Mouse (Mus musculus): ENCODE results near the gene Macf1. TPM values are rescaled to one million over a fixed set of nuclear protein-coding genes. Genes with fewer than 3 reads are reported as not detected.
"Not testable (repeated sequence)": the region's sequence is repeated elsewhere in the genome, so short reads cannot be mapped to it uniquely, and the experiment has no call there.

Macf1 gene
- total RNA-seq, 2 experiments from 2014 or later, result 48.4 to 66.4 TPM

- Histone ChIP-seq H3K4me3 (no peak overlapping the region), H3K27ac (0 out of 2 replicates have a peak overlapping the region, but pooled peaks have one; percentile 35)
- TF ChIP-seq CTCF (IDR thresholded peaks at IDR 0.05), result peak; percentile 93
- peak; percentile 69 for DNase-seq
- intact Hi-C loops (cut with DNase I), result loop anchor here (1.0 kb wide), 1 partner anchor 49 kb away; no protein-coding TSS in a partner anchor
Measured at GRCm38 (mm10) chr4:123535271-123535670, 148.9 kb downstream of the Macf1 start.

- intact Hi-C loops (cut with DNase I), result no loop called here
- Histone ChIP-seq H3K4me3 (no peak overlapping the region), H3K27ac (no peak overlapping the region)
- TF ChIP-seq CTCF (IDR thresholded peaks at IDR 0.05), result peak; percentile 39
- no peak for DNase-seq
Measured at GRCm38 (mm10) chr4:123532001-123532400, 152.2 kb downstream of the Macf1 start.

GRCm38 (mm10) chr4:123530976-123531375 lies 153.2 kb downstream of the Macf1 start:
- intact Hi-C loops (cut with DNase I), result no loop called here
- TF ChIP-seq CTCF (IDR thresholded peaks at IDR 0.05), result no peak
- no peak overlapping the region for H3K4me3 ChIP-seq
- DNase-seq, result no peak
- H3K27ac ChIP-seq, result no peak overlapping the region

- H3K4me3 ChIP-seq, result no peak overlapping the region
- DNase-seq, result peak; percentile 52
- no peak overlapping the region for H3K27ac ChIP-seq
- peak; percentile 85 for TF ChIP-seq CTCF (IDR thresholded peaks at IDR 0.05)
- intact Hi-C loops (cut with DNase I), result loop anchor here (1.0 to 2.0 kb wide), 2 partner anchors 223 to 312 kb away; no protein-coding TSS in a partner anchor
Measured at GRCm38 (mm10) chr4:123529230-123529629, 154.9 kb downstream of the Macf1 start.

- no peak for TF ChIP-seq CTCF (IDR thresholded peaks at IDR 0.05)
- intact Hi-C loops (cut with DNase I), result loop anchor here (2.0 kb wide), 1 partner anchor 311 kb away; no protein-coding TSS in a partner anchor
- Histone ChIP-seq H3K27ac (peak overlapping the region; percentile 67), H3K4me3 (peak overlapping the region; percentile 52)
- DNase-seq, result peak; percentile 32
Measured at GRCm38 (mm10) chr4:123527607-123528010, 156.6 kb downstream of the Macf1 start.

GRCm38 (mm10) chr4:123526779-123527280 lies 157.3 kb downstream of the Macf1 start:
- Histone ChIP-seq H3K27ac (peak overlapping the region; percentile 67), H3K4me3 (peak overlapping the region; percentile 52)
- intact Hi-C loops (cut with DNase I), result no loop called here
- TF ChIP-seq CTCF (IDR thresholded peaks at IDR 0.05), result no peak
- DNase-seq, result no peak

- intact Hi-C loops (cut with DNase I), result no loop called here
- Histone ChIP-seq H3K27ac (no peak overlapping the region), H3K4me3 (no peak overlapping the region)
- no peak for DNase-seq
- no peak for TF ChIP-seq CTCF (IDR thresholded peaks at IDR 0.05)
Measured at GRCm38 (mm10) chr4:123524746-123525145, 159.4 kb downstream of the Macf1 start.

GRCm38 (mm10) chr4:123520123-123520522 lies 164.0 kb downstream of the Macf1 start:
- intact Hi-C loops (cut with DNase I); DNase-seq: not testable (repeated sequence)

GRCm38 (mm10) chr4:123515673-123516072 lies 168.5 kb downstream of the Macf1 start:
- Histone ChIP-seq H3K4me3 (no peak overlapping the region), H3K27ac (no peak overlapping the region)
- DNase-seq, result no peak
- no peak for TF ChIP-seq CTCF (IDR thresholded peaks at IDR 0.05)
- intact Hi-C loops (cut with DNase I), result no loop called here

More at GRCm38 (mm10) chr4:123520123-123520522, 164.0 kb downstream of the Macf1 start:
- H3K27ac ChIP-seq, H3K4me3 ChIP-seq: not testable (repeated sequence)

- H3K4me3 ChIP-seq, result no peak overlapping the region
- H3K27ac ChIP-seq, result no peak overlapping the region
- TF ChIP-seq CTCF (IDR thresholded peaks at IDR 0.05), result no peak
- no peak for DNase-seq
- intact Hi-C loops (cut with DNase I), result no loop called here
Measured at GRCm38 (mm10) chr4:123510201-123510600, 174.0 kb downstream of the Macf1 start.

GRCm38 (mm10) chr4:123489086-123489485 lies 195.1 kb downstream of the Macf1 start:
- DNase-seq, result no peak
- no peak for TF ChIP-seq CTCF (IDR thresholded peaks at IDR 0.05)
- intact Hi-C loops (cut with DNase I), result no loop called here
- no peak overlapping the region for H3K4me3 ChIP-seq
- no peak overlapping the region for H3K27ac ChIP-seq

GRCm38 (mm10) chr4:123479991-123480390 lies 204.2 kb downstream of the Macf1 start:
- Histone ChIP-seq H3K27ac (peak overlapping the region; percentile 6; the same call in 1 of the 2 replicates), H3K4me3 (no peak overlapping the region)
- intact Hi-C loops (cut with DNase I), result no loop called here
- no peak for DNase-seq
- TF ChIP-seq CTCF (IDR thresholded peaks at IDR 0.05), result no peak

- no peak overlapping the region for H3K27ac ChIP-seq
- DNase-seq, result no peak
- H3K4me3 ChIP-seq, result no peak overlapping the region
- intact Hi-C loops (cut with DNase I), result no loop called here
- TF ChIP-seq CTCF (IDR thresholded peaks at IDR 0.05), result no peak
Measured at GRCm38 (mm10) chr4:123478655-123479433, 205.3 kb downstream of the Macf1 start.

Measured in gastrocnemius, adult 2 months (tissue).